Mouse (Mus musculus) lung, embryonic 15.5 days (tissue): Measurements from ENCODE around the gene Il1rap. TPM values are rescaled to one million over a fixed set of nuclear protein-coding genes. Genes with fewer than 3 reads are reported as not detected.

Experiments
- ATAC-seq: fragments of 200-750 bp; cut with Nextera tagmentation; 2 replicates; pipeline ENCODE4 v1.8.0; 2017; ENCODE audit warnings: moderate number of reproducible peaks, borderline replicate concordance; ENCODE audit not compliant: low FRiP score, low TSS enrichment; ENCODE audit errors: extremely low read depth
- H3K27ac ChIP-seq: fragments of 300-500 bp; sonication (generic); 2 replicates; pipeline ENCODE4 v1.5.1; 2015; ENCODE audit warnings: moderate library complexity, mild to moderate bottlenecking, inconsistent platforms
- H3K27me3 ChIP-seq: fragments of 300-500 bp; sonication (generic); 2 replicates; pipeline ENCODE4 v1.6.1; 2015; ENCODE audit warnings: inconsistent platforms
- H3K36me3 ChIP-seq: fragments of 300-500 bp; sonication (generic); 2 replicates; pipeline ENCODE4 v1.6.1; 2015; ENCODE audit warnings: inconsistent platforms
- H3K4me1 ChIP-seq: fragments of 300-500 bp; sonication (generic); 2 replicates; pipeline ENCODE4 v1.6.1; 2015; ENCODE audit warnings: inconsistent platforms
- H3K4me2 ChIP-seq: fragments of 300-500 bp; sonication (generic); 2 replicates; pipeline ENCODE4 v1.6.1; 2015; ENCODE audit warnings: inconsistent platforms, mild to moderate bottlenecking, moderate library complexity
- H3K4me3 ChIP-seq: fragments of 300-500 bp; sonication (generic); 2 replicates; pipeline ENCODE4 v1.5.1; 2015; ENCODE audit warnings: mild to moderate bottlenecking, inconsistent platforms
- H3K9ac ChIP-seq: fragments of 300-500 bp; sonication (generic); 2 replicates; pipeline ENCODE4 v1.6.1; 2015; ENCODE audit warnings: inconsistent platforms
- H3K9me3 ChIP-seq: fragments of 300-500 bp; sonication (generic); 2 replicates; pipeline ENCODE4 v1.6.1; 2016; ENCODE audit warnings: inconsistent platforms
- WGBS: fragments of 180-500 bp; shearing (Covaris S2); methylation state at CpG from one replicate; pipeline ENCODE4 v1.1.7; 2015; 5-methylcytosine and 5-hydroxymethylcytosine counted together
- polyA plus RNA-seq: library from polyadenylated mRNA; unstranded; fragments of >200 nt; fragmentation: Nextera tagmentation; extraction: Ambion mirVana; gene quantifications from 2 replicates; pipeline ENCODE4 v1.2.1, GENCODE M21; 2015

Gene Il1rap
- polyA plus RNA-seq, 1 experiment from 2014 or later: 12.7 TPM

GRCm38 (mm10) chr16:26775976-26776375 lies 194.5 kb downstream of the Il1rap start:
- H3K4me3 ChIP-seq: no peak overlapping the region
- WGBS: 80% methylated on average over 2 of the region's 2 CpGs
- H3K9me3 ChIP-seq: no peaks in the 10 kb centered on the region
- H3K4me1 ChIP-seq: no peaks in the 10 kb centered on the region
- H3K27ac ChIP-seq: no peak overlapping the region
- no peak overlapping the region for H3K9ac ChIP-seq
- H3K4me2 ChIP-seq: no peak overlapping the region
- ATAC-seq: no peak
- H3K36me3 ChIP-seq: no peaks in the 10 kb centered on the region
- H3K27me3 ChIP-seq: no peaks in the 10 kb centered on the region

- Histone ChIP-seq H3K27ac (no peak overlapping the region), H3K36me3 (no peaks in the 10 kb centered on the region), H3K4me3 (no peak overlapping the region), H3K27me3 (no peaks in the 10 kb centered on the region), H3K9ac (no peak overlapping the region), H3K4me2 (no peak overlapping the region), H3K4me1 (no peaks in the 10 kb centered on the region), H3K9me3 (no peaks in the 10 kb centered on the region)
- 8% methylated on average over 1 of the region's 1 CpGs for WGBS
- no peak for ATAC-seq
These were observed 195.6 kb downstream of the Il1rap start for GRCm38 (mm10) chr16:26777132-26777531.

Other genes starting within 250 kb of the Il1rap start
- 14.6 and 14.9 TPM in 2 replicates for gene Cldn1, start 209.9 kb upstream of the Il1rap start, polyA plus RNA-seq
- gene Cldn16, start 118.6 kb upstream of the Il1rap start, polyA plus RNA-seq: not detected in 2 replicates
- gene Tmem207, start 54.9 kb upstream of the Il1rap start, polyA plus RNA-seq: not detected in 2 replicates